Mouse (Mus musculus): ENCODE measurements around the gene 9530068E07Rik. TPM values are rescaled to one million over a fixed set of nuclear protein-coding genes. Genes with fewer than 3 reads are reported as not detected.

9530068E07Rik gene
- polyA plus RNA-seq, 1 experiment from 2014 or later: 155 TPM

- Histone ChIP-seq H3K36me3 (ENCODE audit: insufficient read depth, low read length) (peaks cover 5% of the 10 kb centered on the region; the same call in 1 of the 2 replicates), H3K9me3 (ENCODE audit: low read length) (no peaks in the 10 kb centered on the region), H3K9ac (replicated peaks; ENCODE audit: low read depth) (no peak overlapping the region), H3K4me3 (ENCODE audit: low read depth, low read length) (no peak overlapping the region), H3K4me1 (ENCODE audit: insufficient read depth, low read depth, low read length) (no peaks in the 10 kb centered on the region), H3K27me3 (replicated peaks; ENCODE audit: insufficient read depth, low read length) (no peaks in the 10 kb centered on the region), H3K4me2 (replicated peaks; ENCODE audit: low read depth, low read length) (no peak overlapping the region), H3K27ac (ENCODE audit: low read length) (no peak overlapping the region)
- TF ChIP-seq CTCF (IDR thresholded peaks at IDR 0.05): no peak
- TF ChIP-seq EP300 (IDR thresholded peaks at IDR 0.05): no peak
- 59% methylated on average over 4 of the region's 4 CpGs for WGBS
- DNase-seq (ENCODE audit: low spot score): no peak
- no peak for ATAC-seq
These were observed 1.7 kb upstream of the 9530068E07Rik start for GRCm38 (mm10) chr11:52394494-52394893.

DNA sequence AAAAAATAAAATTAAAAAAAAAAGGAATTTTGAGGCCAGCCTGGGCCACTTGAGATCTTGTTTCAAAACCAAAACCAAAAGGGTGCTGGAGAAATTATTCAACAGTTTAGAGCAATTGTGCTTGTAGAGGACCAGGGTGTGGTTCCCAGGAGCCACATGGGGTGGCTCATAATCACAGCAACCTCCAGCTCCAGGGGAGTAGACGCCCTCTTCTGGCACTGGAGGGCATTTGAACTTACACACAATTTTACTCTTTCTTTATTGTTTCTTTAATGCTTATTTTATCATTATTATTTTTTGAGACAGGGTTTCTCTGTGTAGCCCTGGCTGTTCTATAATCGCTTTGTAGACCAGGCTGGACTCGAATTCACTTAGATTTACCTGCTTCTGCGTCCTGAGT, 885 bp upstream of the 9530068E07Rik start:
- no peak overlapping the region for H3K4me3 ChIP-seq (ENCODE audit: low read depth, low read length)
- no peaks in the 10 kb centered on the region for H3K27me3 ChIP-seq (replicated peaks; ENCODE audit: insufficient read depth, low read length)
- no peak overlapping the region for H3K27ac ChIP-seq (ENCODE audit: low read length)
- no peak for ATAC-seq
- H3K4me2 ChIP-seq (replicated peaks; ENCODE audit: low read depth, low read length): no peak overlapping the region
- H3K9ac ChIP-seq (replicated peaks; ENCODE audit: low read depth): no peak overlapping the region
- WGBS: 26% methylated on average over 4 of the region's 4 CpGs
- TF ChIP-seq EP300 (IDR thresholded peaks at IDR 0.05) (no peak), CTCF (IDR thresholded peaks at IDR 0.05) (peak; percentile 25; the same call in 1 of the 2 replicates)
- no peaks in the 10 kb centered on the region for H3K4me1 ChIP-seq (ENCODE audit: insufficient read depth, low read depth, low read length)
- DNase-seq (ENCODE audit: low spot score): peak; percentile 45
- H3K36me3 ChIP-seq (ENCODE audit: insufficient read depth, low read length): 0 out of 2 replicates have a peak, but pooled peaks cover 2% of the 10 kb centered on the region
- no peaks in the 10 kb centered on the region for H3K9me3 ChIP-seq (ENCODE audit: low read length)

DNA sequence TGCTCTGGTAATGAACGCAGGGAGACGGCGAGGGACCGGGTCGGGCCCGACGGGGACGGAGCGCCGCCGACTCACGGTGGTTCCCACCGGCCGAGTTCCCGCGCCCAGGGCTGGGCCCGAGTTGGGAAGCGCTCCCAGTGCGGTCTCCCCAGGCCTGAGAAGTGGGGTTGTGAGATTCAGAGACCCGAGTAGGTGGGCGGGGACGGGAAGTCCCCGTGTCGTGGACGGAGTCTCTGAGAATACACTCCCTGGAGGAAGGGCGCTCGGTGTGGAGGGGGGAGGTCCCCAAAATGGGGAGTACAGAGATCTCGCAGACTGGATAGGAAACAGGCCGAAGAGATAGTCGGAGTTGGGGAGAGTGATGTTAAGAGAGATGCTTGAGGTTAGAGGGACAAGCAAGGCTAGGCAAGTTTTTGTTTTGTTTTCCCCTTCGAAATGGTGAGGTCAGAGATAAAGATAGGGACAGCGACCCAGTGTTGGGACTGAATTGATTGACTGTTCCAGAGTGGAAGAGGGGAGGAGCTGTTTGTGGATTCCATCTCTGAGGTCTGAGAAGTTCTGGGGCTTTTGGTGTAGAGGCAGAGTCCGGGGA, 465 bp downstream of the 9530068E07Rik start:
- Histone ChIP-seq H3K36me3 (ENCODE audit: insufficient read depth, low read length) (no peaks in the 10 kb centered on the region), H3K9me3 (ENCODE audit: low read length) (no peaks in the 10 kb centered on the region), H3K4me3 (ENCODE audit: low read depth, low read length) (peak overlapping the region; percentile 98), H3K9ac (replicated peaks; ENCODE audit: low read depth) (peak overlapping the region; percentile 96), H3K4me2 (replicated peaks; ENCODE audit: low read depth, low read length) (peak overlapping the region; percentile 75), H3K27me3 (replicated peaks; ENCODE audit: insufficient read depth, low read length) (no peaks in the 10 kb centered on the region), H3K27ac (ENCODE audit: low read length) (peak overlapping the region; percentile 95), H3K4me1 (ENCODE audit: insufficient read depth, low read depth, low read length) (no peaks in the 10 kb centered on the region)
- TF ChIP-seq EP300 (IDR thresholded peaks at IDR 0.05) (no peak), CTCF (IDR thresholded peaks at IDR 0.05) (no peak)
- WGBS: under 1% methylated on average over 33 of the region's 33 CpGs
- DNase-seq (ENCODE audit: low spot score): peak; percentile 72
- ATAC-seq: peak; percentile 72

GRCm38 (mm10) chr11:52397385-52397987, 1.3 kb downstream of the 9530068E07Rik start:
- Histone ChIP-seq H3K4me1 (ENCODE audit: insufficient read depth, low read depth, low read length) (no peaks in the 10 kb centered on the region), H3K36me3 (ENCODE audit: insufficient read depth, low read length) (no peaks in the 10 kb centered on the region), H3K4me2 (replicated peaks; ENCODE audit: low read depth, low read length) (peak overlapping the region; percentile 75), H3K9me3 (ENCODE audit: low read length) (no peaks in the 10 kb centered on the region), H3K27ac (ENCODE audit: low read length) (peak overlapping the region; percentile 95; the same call in 1 of the 2 replicates), H3K9ac (replicated peaks; ENCODE audit: low read depth) (no peak overlapping the region), H3K27me3 (replicated peaks; ENCODE audit: insufficient read depth, low read length) (no peaks in the 10 kb centered on the region), H3K4me3 (ENCODE audit: low read depth, low read length) (peak overlapping the region; percentile 98; the same call in 1 of the 2 replicates)
- TF ChIP-seq CTCF (IDR thresholded peaks at IDR 0.05) (peak; percentile 47), EP300 (IDR thresholded peaks at IDR 0.05) (no peak)
- WGBS: 89% methylated on average over 4 of the region's 4 CpGs
- ATAC-seq (no peak), DNase-seq (ENCODE audit: low spot score) (peak; percentile 11)

- TF ChIP-seq CTCF (IDR thresholded peaks at IDR 0.05) (no peak), EP300 (IDR thresholded peaks at IDR 0.05) (no peak)
- H3K4me1 ChIP-seq (ENCODE audit: insufficient read depth, low read depth, low read length): no peaks in the 10 kb centered on the region
- no peak overlapping the region for H3K4me3 ChIP-seq (ENCODE audit: low read depth, low read length)
- no peaks in the 10 kb centered on the region for H3K9me3 ChIP-seq (ENCODE audit: low read length)
- no peak for ATAC-seq
- no peak overlapping the region for H3K9ac ChIP-seq (replicated peaks; ENCODE audit: low read depth)
- DNase-seq (ENCODE audit: low spot score): peak; percentile 25
- H3K36me3 ChIP-seq (ENCODE audit: insufficient read depth, low read length): peaks cover 4% of the 10 kb centered on the region; the same call in 1 of the 2 replicates
- H3K27me3 ChIP-seq (replicated peaks; ENCODE audit: insufficient read depth, low read length): no peaks in the 10 kb centered on the region
- no peak overlapping the region for H3K4me2 ChIP-seq (replicated peaks; ENCODE audit: low read depth, low read length)
- 61% methylated on average over 2 of the region's 2 CpGs for WGBS
- H3K27ac ChIP-seq (ENCODE audit: low read length): no peak overlapping the region
These were observed 5.2 kb downstream of the 9530068E07Rik start for GRCm38 (mm10) chr11:52401476-52401875.

GRCm38 (mm10) chr11:52402566-52402965, 6.3 kb downstream of the 9530068E07Rik start:
- DNase-seq (ENCODE audit: low spot score) (no peak), ATAC-seq (no peak)
- H3K9me3 ChIP-seq (ENCODE audit: low read length): no peaks in the 10 kb centered on the region
- H3K4me2 ChIP-seq (replicated peaks; ENCODE audit: low read depth, low read length): no peak overlapping the region
- 60% methylated on average over 1 of the region's 1 CpGs for WGBS
- no peak overlapping the region for H3K4me3 ChIP-seq (ENCODE audit: low read depth, low read length)
- H3K4me1 ChIP-seq (ENCODE audit: insufficient read depth, low read depth, low read length): no peaks in the 10 kb centered on the region
- H3K27ac ChIP-seq (ENCODE audit: low read length): no peak overlapping the region
- H3K36me3 ChIP-seq (ENCODE audit: insufficient read depth, low read length): peaks cover 6% of the 10 kb centered on the region; the same call in 1 of the 2 replicates
- H3K27me3 ChIP-seq (replicated peaks; ENCODE audit: insufficient read depth, low read length): no peaks in the 10 kb centered on the region
- TF ChIP-seq CTCF (IDR thresholded peaks at IDR 0.05): no peak
- no peak overlapping the region for H3K9ac ChIP-seq (replicated peaks; ENCODE audit: low read depth)
